Mouse (Mus musculus): ENCODE results near the gene Fcho1.

DNA sequence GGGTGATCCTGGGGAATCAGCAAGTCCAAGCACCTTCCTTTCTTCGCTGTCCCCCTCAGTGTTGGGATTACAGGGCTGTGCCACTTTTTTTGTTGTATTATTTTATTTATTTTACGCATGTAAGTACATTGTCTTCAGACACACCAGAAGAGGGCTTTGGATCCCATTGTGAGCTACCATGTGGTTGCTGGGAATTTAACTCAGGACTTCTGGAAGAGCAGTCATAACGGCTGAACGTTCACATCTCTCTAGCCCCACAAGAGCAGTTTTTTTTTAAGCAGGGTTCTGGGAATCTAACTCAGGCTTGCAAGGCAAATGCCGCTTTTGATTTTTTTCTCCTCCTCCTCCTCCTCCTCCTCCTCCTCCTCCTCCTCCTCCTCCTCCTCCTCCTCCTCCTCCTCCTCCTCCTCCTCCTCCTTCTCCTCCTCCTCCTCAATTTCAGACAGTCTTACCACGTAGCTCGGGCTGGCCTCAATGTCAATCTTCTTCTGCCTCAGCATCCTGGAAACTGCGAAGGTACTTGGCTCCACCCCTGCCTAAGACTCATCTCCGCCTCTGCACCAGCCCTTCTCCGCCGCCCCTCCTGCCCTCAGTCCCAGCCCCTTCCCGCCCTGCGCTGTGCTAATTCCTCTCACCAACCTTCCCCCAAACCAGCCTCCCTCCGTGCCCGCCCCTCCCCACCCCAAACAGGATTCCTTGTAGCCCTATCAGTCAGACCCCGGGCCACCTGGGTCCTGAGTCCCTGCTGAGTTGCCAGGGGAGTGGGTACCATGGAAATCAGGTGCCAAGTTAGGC lies 3.5 kb upstream of the Fcho1 start:
- TF ChIP-seq CTCF (IDR thresholded peaks at IDR 0.05) (no peak), EP300 (IDR thresholded peaks at IDR 0.05) (no peak)
